Mouse (Mus musculus): ENCODE data around the gene Fam160b1.

GRCm38 (mm10) chr19:57393357-57393957 is 33.0 kb downstream of the Fam160b1 start:
- TF ChIP-seq CTCF (IDR thresholded peaks at IDR 0.05; ENCODE audit: low read depth) (no peak), EP300 (IDR thresholded peaks at IDR 0.05; ENCODE audit: low read depth) (no peak)
